Mouse (Mus musculus) NIH3T3 (cell line): Measurements from ENCODE around the gene Fam19a3.
"Not testable (repeated sequence)": the region's sequence is repeated elsewhere in the genome, so short reads cannot be mapped to it uniquely, and the experiment has no call there.

Experiments
- DNase-seq: peaks from one replicate; pipeline ENCODE4 v3.0.0-alpha.2; 2012; ENCODE audit warnings: low read depth

Fam19a3 gene

GRCm38 (mm10) chr3:104765021-104765420 lies 16.6 kb downstream of the Fam19a3 start:
- DNase-seq, result peak; percentile 26

DNA sequence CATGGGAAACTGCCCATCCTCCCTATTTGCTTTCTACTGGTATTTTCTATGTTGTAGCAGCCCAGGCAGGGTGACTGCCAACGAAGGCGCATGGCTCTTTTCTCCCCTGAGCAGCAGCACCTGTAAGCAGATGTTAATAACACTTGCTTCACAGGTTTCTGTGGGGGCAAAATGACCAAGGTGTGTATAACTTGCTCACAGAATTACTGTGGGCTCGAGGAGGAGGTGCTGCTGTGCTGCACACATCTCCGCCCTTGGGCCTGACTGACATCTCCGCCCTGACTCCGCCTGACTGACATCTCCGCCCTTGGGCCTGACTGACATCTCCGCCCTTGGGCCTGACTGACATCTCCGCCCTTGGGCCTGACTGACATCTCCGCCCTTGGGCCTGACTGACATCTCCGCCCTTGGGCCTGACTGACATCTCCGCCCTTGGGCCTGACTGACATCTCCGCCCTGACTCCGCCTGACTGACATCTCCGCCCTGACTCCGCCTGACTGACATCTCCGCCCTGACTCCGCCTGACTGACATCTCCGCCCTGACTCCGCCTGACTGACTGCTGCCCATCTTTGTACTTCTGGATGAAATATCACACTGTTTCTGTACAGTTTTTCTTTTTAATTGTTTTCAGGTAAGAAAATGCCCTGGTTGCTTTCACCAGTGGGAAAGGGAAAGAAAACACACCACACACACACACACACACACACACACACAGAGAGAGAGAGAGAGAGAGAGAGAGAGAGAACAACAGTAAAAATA lies 19.4 kb downstream of the Fam19a3 start:
- not testable (repeated sequence) for DNase-seq

DNA sequence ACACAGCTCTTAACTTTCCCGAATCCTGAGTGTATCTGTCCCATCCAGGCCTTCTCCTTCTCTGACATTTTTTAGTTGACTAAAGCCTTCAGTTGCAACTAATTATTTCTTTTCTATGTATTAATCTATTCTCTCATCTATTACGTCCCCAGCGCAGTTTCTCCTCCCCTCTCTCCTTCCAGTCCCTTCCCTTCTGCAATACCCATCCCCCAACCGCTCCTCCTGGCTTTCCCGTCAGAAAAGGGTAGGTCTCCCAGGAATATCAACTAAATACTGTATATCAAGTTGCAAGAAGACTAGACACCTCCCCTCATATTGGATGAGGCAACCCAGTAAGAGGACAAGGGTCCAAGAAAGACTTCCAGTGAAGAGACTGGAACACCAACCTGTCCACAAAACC lies 22.8 kb downstream of the Fam19a3 start:
- no peak for DNase-seq

GRCm38 (mm10) chr3:104758406-104758805 lies 23.2 kb downstream of the Fam19a3 start:
- no peak for DNase-seq

DNA sequence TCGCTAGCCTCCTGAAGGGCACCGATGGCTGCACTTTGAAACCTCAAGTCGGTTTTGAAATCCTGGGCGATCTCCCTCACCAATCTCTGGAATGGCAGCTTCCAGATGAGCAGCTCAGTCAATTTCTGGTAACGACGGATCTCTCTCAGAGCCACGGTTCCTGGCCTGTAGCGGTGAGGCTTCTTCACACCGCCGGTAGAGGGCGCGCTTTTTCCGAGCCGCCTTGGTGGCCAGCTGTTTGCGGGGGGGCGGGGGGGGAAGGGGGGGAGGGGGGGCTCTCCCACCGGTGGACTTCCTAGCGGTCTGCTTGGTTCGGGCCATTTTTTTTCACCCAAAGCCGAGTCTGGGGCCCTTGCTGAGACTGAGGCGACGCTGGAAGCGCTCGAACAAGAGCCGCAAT lies 28.8 kb downstream of the Fam19a3 start:
- DNase-seq, result not testable (repeated sequence)

DNA sequence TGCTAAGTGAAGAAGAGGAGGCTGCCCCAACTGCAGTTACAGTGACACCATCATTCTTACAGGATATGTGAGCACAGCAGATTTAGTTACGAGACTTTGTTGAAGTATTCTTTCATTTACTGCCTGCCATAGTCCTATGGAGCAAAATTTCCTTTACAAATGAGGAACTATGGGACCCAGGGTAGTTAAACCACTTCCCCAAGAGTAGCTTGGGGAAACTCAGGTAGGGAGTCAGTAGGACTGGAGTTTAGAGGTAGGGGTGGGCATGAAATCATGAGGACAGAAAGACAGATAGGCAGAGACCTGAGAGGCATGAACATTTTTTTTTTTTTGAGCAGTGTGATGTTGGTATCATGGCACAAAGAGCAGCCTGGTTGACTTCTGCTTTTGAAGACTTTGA lies 37.8 kb downstream of the Fam19a3 start:
- no peak for DNase-seq

GRCm38 (mm10) chr3:104743161-104743560 lies 38.5 kb downstream of the Fam19a3 start:
- peak; percentile 83 for DNase-seq

DNA sequence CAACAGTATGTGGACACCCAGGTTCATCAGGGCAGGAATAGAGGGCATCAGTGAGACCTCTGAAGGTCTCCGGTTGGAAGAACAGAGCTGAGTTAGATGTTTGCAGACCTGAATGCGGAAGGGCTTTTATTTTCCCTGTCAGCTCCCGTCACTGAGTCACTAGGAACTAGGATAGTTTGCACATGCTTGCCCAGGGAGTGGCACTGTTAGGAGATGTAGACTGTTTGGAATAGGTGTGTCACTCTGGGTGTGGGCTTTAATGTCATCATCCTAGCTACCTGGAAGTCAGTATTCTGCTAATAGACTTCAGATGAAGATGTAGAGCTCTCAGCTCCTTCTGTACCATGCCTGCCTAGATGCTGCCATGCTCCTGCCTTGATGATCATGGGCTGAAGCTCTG lies 39.7 kb downstream of the Fam19a3 start:
- no peak for DNase-seq

GRCm38 (mm10) chr3:104734654-104735053 lies 47.0 kb downstream of the Fam19a3 start:
- peak; percentile 73 for DNase-seq

- DNase-seq, result no peak
These were observed 48.7 kb downstream of the Fam19a3 start for GRCm38 (mm10) chr3:104732907-104733306.

GRCm38 (mm10) chr3:104729270-104729839 lies 52.3 kb downstream of the Fam19a3 start:
- no peak for DNase-seq
